18 mouse cellular contexts compared by ENCODE assay signal in the genomic region with DNA sequence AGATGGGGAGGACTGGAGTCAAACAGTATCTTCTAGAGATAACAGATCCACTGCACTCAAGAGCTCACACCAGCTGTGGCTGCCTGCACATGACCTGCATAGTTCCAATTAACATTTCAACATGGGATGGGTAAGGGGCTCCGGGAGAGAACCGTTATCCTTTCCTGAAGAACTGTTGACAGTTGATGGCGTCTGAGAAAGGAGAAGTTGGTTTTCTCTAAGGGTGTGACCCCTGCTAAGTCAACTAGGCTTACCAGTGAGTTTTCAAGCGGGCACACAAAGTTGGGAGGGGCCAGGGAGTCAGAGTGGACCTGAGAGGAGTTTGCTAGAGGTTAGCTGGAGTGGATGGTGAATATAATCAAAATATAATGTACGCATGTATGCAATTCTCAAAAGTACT. TPM values are rescaled to one million over a fixed set of nuclear protein-coding genes. Genes with fewer than 3 reads are reported as not detected.
A peak's percentile ranks its signal among the peaks of the same experiment; 100 is the strongest.
DNase-seq lines count a peak whose midpoint lies in the region; ATAC-seq lines count a peak whose summit lies in the region.
"Had no signal": no experiment of that assay in that cellular context is flagged by ENCODE, and none has a peak within 500 bp of the region (broad histone marks: within the 10 kb centered on the region; RNA-seq: fewer than 3 reads in every experiment).

No protein-coding gene starts in this region.

- 38% methylated on average over 5 of the region's 5 CpGs for WGBS in heart, embryonic 10.5 days
- 38% methylated on average over 5 of the region's 5 CpGs for WGBS in heart, embryonic 11.5 days (ENCODE audit: insufficient replicate concordance)
- WGBS in liver, embryonic 13.5 days (ENCODE audit: insufficient replicate concordance), result 30% methylated on average over 5 of the region's 5 CpGs

- no peaks in the 10 kb centered on the region for H3K9me3 ChIP-seq in heart, embryonic 10.5 days
- no peaks in the 10 kb centered on the region for H3K9me3 ChIP-seq in heart, embryonic 11.5 days (replicated peaks; ENCODE audit: control insufficient read depth, low read length)
- no peaks in the 10 kb centered on the region for H3K9me3 ChIP-seq in liver, embryonic 13.5 days (replicated peaks)
- H3K9me3 ChIP-seq: embryonic facial prominence, embryonic 15.5 days; forebrain, embryonic 15.5 days; hindbrain, embryonic 13.5 days had no signal

- DNase-seq in heart, embryonic 10.5 days (ENCODE audit: low spot score), result no peak
- no peak for DNase-seq in liver, embryonic 13.5 days
- DNase-seq in liver, result no peak
- no peak for DNase-seq in spleen, adult 18-20 months
- DNase-seq in adipocyte (ENCODE audit: low spot score), result no peak
- DNase-seq: adrenal gland, adult 8-10 months; adrenal gland, postnatal 36 days; cerebellum, adult 2 months; cerebellum, postnatal 10 days; embryo, embryonic 11 days; gastrocnemius, postnatal 36 days had no signal

- H3K4me3 ChIP-seq in heart, embryonic 10.5 days, result no peak overlapping the region
- H3K4me3 ChIP-seq in heart, embryonic 11.5 days (ENCODE audit: low read depth, low read length), result no peak overlapping the region
- no peak overlapping the region for H3K4me3 ChIP-seq in liver, embryonic 13.5 days (replicated peaks)
- H3K4me3 ChIP-seq: embryonic facial prominence, embryonic 15.5 days; erythroblast, embryonic 14.5 days; forebrain, embryonic 15.5 days; hindbrain, embryonic 13.5 days had no signal

- H3K27me3 ChIP-seq in heart, embryonic 10.5 days (ENCODE audit: insufficient read depth, poor library complexity, severe bottlenecking), result no peaks in the 10 kb centered on the region
- no peaks in the 10 kb centered on the region for H3K27me3 ChIP-seq in heart, embryonic 11.5 days (ENCODE audit: control insufficient read depth, insufficient read depth, low read length)
- H3K27me3 ChIP-seq in liver, embryonic 13.5 days, result no peaks in the 10 kb centered on the region
- H3K27me3 ChIP-seq: embryonic facial prominence, embryonic 15.5 days; forebrain, embryonic 15.5 days; hindbrain, embryonic 13.5 days had no signal

- ATAC-seq in heart, embryonic 11.5 days (replicated peaks; ENCODE audit: insufficient number of reproducible peaks, low FRiP score, low TSS enrichment), result no peak
- 0 out of 2 replicates have a peak, but pooled peaks have one; percentile 10 for ATAC-seq in liver, embryonic 13.5 days (ENCODE audit: low read depth)
- ATAC-seq in granulocyte monocyte progenitor cell, adult 5-6 weeks (replicated peaks; ENCODE audit: poor library complexity, severe bottlenecking), result peak; percentile 52; the same call in 1 of the 2 replicates
- ATAC-seq: forebrain, embryonic 15.5 days; hindbrain, postnatal 0 days had no signal

- H3K27ac ChIP-seq in heart, embryonic 10.5 days, result 0 out of 2 replicates have a peak overlapping the region, but pooled peaks have one; percentile 37
- H3K27ac ChIP-seq in heart, embryonic 11.5 days (ENCODE audit: low read depth, low read length), result no peak overlapping the region
- no peak overlapping the region for H3K27ac ChIP-seq in liver, embryonic 13.5 days
- H3K27ac ChIP-seq: embryonic facial prominence, embryonic 15.5 days; forebrain, embryonic 15.5 days; hindbrain, embryonic 13.5 days; hindbrain, postnatal 0 days had no signal

- H3K4me1 ChIP-seq in heart, embryonic 10.5 days, result peaks cover 36% of the 10 kb centered on the region
- peaks cover 8% of the 10 kb centered on the region; the same call in 1 of the 2 replicates for H3K4me1 ChIP-seq in heart, embryonic 11.5 days (ENCODE audit: control insufficient read depth, insufficient read depth, low read length)
- peaks cover 22% of the 10 kb centered on the region for H3K4me1 ChIP-seq in liver, embryonic 13.5 days (replicated peaks)
- H3K4me1 ChIP-seq: embryonic facial prominence, embryonic 15.5 days; forebrain, embryonic 15.5 days; hindbrain, embryonic 13.5 days had no signal

- H3K9ac ChIP-seq in heart, embryonic 11.5 days (ENCODE audit: low read depth, low read length), result no peak overlapping the region
- H3K9ac ChIP-seq in liver, embryonic 13.5 days, result no peak overlapping the region
- H3K9ac ChIP-seq: embryonic facial prominence, embryonic 15.5 days; forebrain, embryonic 15.5 days; hindbrain, embryonic 13.5 days had no signal

- no peaks in the 10 kb centered on the region for H3K36me3 ChIP-seq in heart, embryonic 10.5 days
- no peaks in the 10 kb centered on the region for H3K36me3 ChIP-seq in heart, embryonic 11.5 days (ENCODE audit: control insufficient read depth, insufficient read depth, low read length)
- no peaks in the 10 kb centered on the region for H3K36me3 ChIP-seq in liver, embryonic 13.5 days
- H3K36me3 ChIP-seq: embryonic facial prominence, embryonic 15.5 days; forebrain, embryonic 15.5 days; hindbrain, embryonic 13.5 days had no signal

- H3K4me2 ChIP-seq in heart, embryonic 11.5 days, result no peak overlapping the region; the same call in 1 of the 2 replicates
- no peak overlapping the region for H3K4me2 ChIP-seq in liver, embryonic 13.5 days
- H3K4me2 ChIP-seq: embryonic facial prominence, embryonic 15.5 days; forebrain, embryonic 15.5 days; hindbrain, embryonic 13.5 days had no signal

RNA-seq across cellular contexts. Expression of a gene that starts 13.1 kb away (rescaled TPM):
- polyA plus RNA-seq in heart, embryonic 10.5 days (2016; fragmentation: Nextera tagmentation; extraction: Ambion mirVana), result 44.5 and 50.9 TPM in 2 replicates
- 42.6 and 43.5 TPM in 2 replicates for polyA plus RNA-seq in heart, embryonic 11.5 days (2014; fragmentation: Nextera tagmentation; extraction: Ambion mirVana)
- polyA plus RNA-seq in liver, embryonic 13.5 days (2015; fragmentation: Nextera tagmentation; extraction: Ambion mirVana), result 29.7 and 34.6 TPM in 2 replicates
- total RNA-seq in granulocyte monocyte progenitor cell, adult 5-6 weeks (2014; fragmentation: Nextera tagmentation), result 31.1 and 32.2 TPM in 2 replicates
- 8.2 and 8.8 TPM in 2 replicates for total RNA-seq in granulocyte monocyte progenitor cell, adult 5-6 weeks (2017)
